Mouse (Mus musculus) liver, embryonic 16.5 days (tissue): ENCODE data around the gene Pkp4. TPM values are rescaled to one million over a fixed set of nuclear protein-coding genes. Genes with fewer than 3 reads are reported as not detected.
A peak's percentile ranks its signal among the peaks of the same experiment; 100 is the strongest.

ENCODE experiments used
- ATAC-seq: fragments of 200-750 bp; cut with Nextera tagmentation; 2 replicates; pipeline ENCODE4 v1.8.0; 2017; ENCODE audit warnings: low read depth, mild to moderate bottlenecking, moderate number of reproducible peaks, moderate library complexity
- H3K27ac ChIP-seq: fragments of 300-500 bp; sonication (generic); 2 replicates; pipeline ENCODE4 v1.5.1; 2014; ENCODE audit warnings: mild to moderate bottlenecking, low read length
- H3K27me3 ChIP-seq: fragments of 300-500 bp; sonication (generic); 2 replicates; pipeline ENCODE4 v1.6.1; 2014; ENCODE audit warnings: low read depth, low read length, mixed read lengths; ENCODE audit not compliant: control insufficient read depth, insufficient read depth
- H3K36me3 ChIP-seq: fragments of 300-500 bp; sonication (generic); 2 replicates; pipeline ENCODE4 v1.6.1; 2014; ENCODE audit warnings: mild to moderate bottlenecking; ENCODE audit not compliant: control insufficient read depth, insufficient read depth
- H3K4me1 ChIP-seq: fragments of 300-500 bp; sonication (generic); 2 replicates; pipeline ENCODE4 v1.6.1; 2014; ENCODE audit warnings: low read depth, low read length, mixed read lengths; ENCODE audit not compliant: control insufficient read depth
- H3K4me2 ChIP-seq: fragments of 300-500 bp; sonication (generic); 2 replicates; pipeline ENCODE4 v1.6.1; 2014; ENCODE audit warnings: low read depth, low read length, mixed read lengths
- H3K4me3 ChIP-seq: fragments of 300-500 bp; sonication (generic); 2 replicates; pipeline ENCODE4 v1.5.1; 2014; ENCODE audit warnings: low read depth, mild to moderate bottlenecking, low read length
- H3K9ac ChIP-seq: fragments of 300-500 bp; sonication (generic); 2 replicates; pipeline ENCODE4 v1.6.1; 2014; ENCODE audit warnings: low read depth, low read length
- H3K9me3 ChIP-seq: fragments of 300-500 bp; sonication (generic); replicated peaks from 2 replicates; pipeline ENCODE4 v1.6.1; 2016; ENCODE audit warnings: low read length; ENCODE audit not compliant: control insufficient read depth
- WGBS: fragments of 180-500 bp; shearing (Covaris S2); extraction: QIAGEN DNeasy Blood & Tissue Kit; methylation state at CpG from one replicate; pipeline ENCODE4 v1.1.7; 2014; ENCODE audit not compliant: insufficient replicate concordance; 5-methylcytosine and 5-hydroxymethylcytosine counted together
- polyA plus RNA-seq: library from polyadenylated mRNA; unstranded; fragments of >200 nt; fragmentation: Nextera tagmentation; extraction: Ambion mirVana; gene quantifications from 2 replicates; pipeline ENCODE4 v1.2.1, GENCODE M21; 2015

The Pkp4 gene
- polyA plus RNA-seq, 1 experiment from 2014 or later = 6.1 TPM

DNA sequence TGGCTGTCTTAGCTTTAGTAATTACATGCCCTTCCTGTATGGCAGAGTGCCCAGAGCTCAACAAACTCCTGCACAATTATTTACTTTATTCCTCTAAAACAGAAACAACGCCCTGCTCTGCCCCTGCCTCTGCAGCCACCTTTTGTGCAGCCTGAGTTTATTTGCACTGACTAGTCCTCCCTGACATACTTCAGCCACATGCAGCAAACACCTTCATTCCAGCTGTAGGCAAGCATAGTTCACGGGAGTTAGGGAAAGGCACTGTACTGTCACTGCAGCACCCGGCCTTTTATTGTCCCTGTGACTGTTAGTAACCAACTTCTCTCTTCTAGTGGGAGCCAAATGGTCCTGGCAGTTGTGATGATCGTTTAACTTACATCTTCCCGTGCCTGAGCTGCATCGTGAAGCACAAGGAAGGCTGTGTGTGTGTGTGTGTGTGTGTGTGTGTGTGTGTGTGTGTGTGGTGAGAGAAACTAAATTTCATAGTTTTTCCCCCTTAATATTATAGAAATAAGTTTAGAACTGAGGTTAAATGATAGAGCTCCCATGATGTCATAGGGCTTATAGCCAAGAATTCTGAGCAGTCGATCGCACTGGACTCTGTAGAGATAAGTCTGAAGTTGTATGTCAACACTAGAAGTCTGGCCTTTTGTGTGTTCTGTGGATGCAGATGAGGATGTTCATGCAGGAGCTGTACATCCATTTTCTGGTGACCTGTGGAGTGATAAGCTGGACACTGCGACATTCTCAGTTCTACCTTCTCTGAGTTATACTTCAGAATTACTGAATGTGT lies 59.5 kb downstream of the Pkp4 start:
- Histone ChIP-seq H3K9me3 (no peaks in the 10 kb centered on the region), H3K27ac (peak overlapping the region; percentile 58), H3K9ac (no peak overlapping the region), H3K4me3 (no peak overlapping the region), H3K4me1 (no peaks in the 10 kb centered on the region), H3K4me2 (no peak overlapping the region), H3K36me3 (no peaks in the 10 kb centered on the region), H3K27me3 (no peaks in the 10 kb centered on the region)
- ATAC-seq = peak; percentile 80
- WGBS = 54% methylated on average over 9 of the region's 9 CpGs

DNA sequence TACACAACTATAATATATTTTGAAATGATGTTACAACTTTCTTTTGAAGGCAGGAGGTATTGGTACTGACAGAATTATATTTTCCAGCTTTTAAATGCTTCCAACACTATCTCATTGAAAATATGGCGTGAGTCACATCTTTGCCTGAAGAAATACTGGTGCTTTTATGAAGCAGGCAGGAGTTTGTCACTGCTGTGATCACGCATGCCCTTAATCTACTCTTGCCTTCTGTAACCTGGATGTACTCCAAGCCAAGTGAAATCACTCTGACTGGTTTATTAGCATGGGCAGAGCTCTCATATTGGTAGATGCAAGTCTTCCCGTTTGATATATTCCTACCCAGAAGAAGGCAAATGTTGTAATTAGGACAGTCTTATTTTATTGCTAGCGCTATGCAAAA lies 65.7 kb downstream of the Pkp4 start:
- Histone ChIP-seq H3K9me3 (no peaks in the 10 kb centered on the region), H3K9ac (no peak overlapping the region), H3K4me2 (no peak overlapping the region), H3K36me3 (no peaks in the 10 kb centered on the region), H3K27ac (no peak overlapping the region), H3K27me3 (no peaks in the 10 kb centered on the region), H3K4me1 (no peaks in the 10 kb centered on the region), H3K4me3 (no peak overlapping the region)
- WGBS = 71% methylated on average over 4 of the region's 4 CpGs
- ATAC-seq = no peak

DNA sequence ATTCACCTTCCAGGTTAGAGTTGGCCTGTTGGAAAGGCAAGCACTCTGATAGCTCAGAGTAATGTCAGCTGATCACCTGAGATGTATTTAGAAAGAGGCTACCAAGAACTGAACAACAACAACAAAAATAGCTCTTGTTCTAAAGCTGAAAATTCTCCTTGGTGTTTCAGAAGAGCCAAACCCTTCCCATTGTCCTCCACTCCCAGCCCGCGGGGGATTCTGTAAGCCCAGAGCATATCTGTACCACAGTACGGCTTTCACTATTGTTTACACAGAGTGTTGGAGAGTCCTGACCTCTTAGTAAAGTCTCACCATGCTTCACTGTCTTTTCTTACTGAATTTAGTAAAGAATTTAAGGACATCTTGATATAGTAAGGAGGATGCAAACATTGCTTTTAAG lies 66.4 kb downstream of the Pkp4 start:
- H3K27me3 ChIP-seq = no peaks in the 10 kb centered on the region
- H3K36me3 ChIP-seq = no peaks in the 10 kb centered on the region
- H3K9me3 ChIP-seq = no peaks in the 10 kb centered on the region
- no peak for ATAC-seq
- H3K4me2 ChIP-seq = no peak overlapping the region
- no peaks in the 10 kb centered on the region for H3K4me1 ChIP-seq
- H3K27ac ChIP-seq = no peak overlapping the region
- 70% methylated on average over 3 of the region's 3 CpGs for WGBS
- H3K9ac ChIP-seq = no peak overlapping the region
- no peak overlapping the region for H3K4me3 ChIP-seq

GRCm38 (mm10) chr2:59227508-59228263 lies 67.0 kb downstream of the Pkp4 start:
- H3K4me2 ChIP-seq = no peak overlapping the region
- H3K27me3 ChIP-seq = no peaks in the 10 kb centered on the region
- no peaks in the 10 kb centered on the region for H3K36me3 ChIP-seq
- no peak overlapping the region for H3K9ac ChIP-seq
- no peak overlapping the region for H3K27ac ChIP-seq
- no peaks in the 10 kb centered on the region for H3K4me1 ChIP-seq
- H3K9me3 ChIP-seq = no peaks in the 10 kb centered on the region
- WGBS = 59% methylated on average over 8 of the region's 8 CpGs
- H3K4me3 ChIP-seq = no peak overlapping the region
- peak; percentile 65 for ATAC-seq

- 77% methylated on average over 11 of the region's 11 CpGs for WGBS
- Histone ChIP-seq H3K4me2 (no peak overlapping the region), H3K27ac (no peak overlapping the region), H3K9me3 (no peaks in the 10 kb centered on the region), H3K36me3 (no peaks in the 10 kb centered on the region), H3K27me3 (no peaks in the 10 kb centered on the region), H3K4me3 (no peak overlapping the region), H3K4me1 (no peaks in the 10 kb centered on the region), H3K9ac (no peak overlapping the region)
- no peak for ATAC-seq
Measured at GRCm38 (mm10) chr2:59229250-59229895, 68.7 kb downstream of the Pkp4 start.

GRCm38 (mm10) chr2:59230656-59231055 lies 70.0 kb downstream of the Pkp4 start:
- H3K36me3 ChIP-seq = no peaks in the 10 kb centered on the region
- no peaks in the 10 kb centered on the region for H3K9me3 ChIP-seq
- peak; percentile 62; the same call in 1 of the 2 replicates for ATAC-seq
- H3K4me3 ChIP-seq = no peak overlapping the region
- H3K27me3 ChIP-seq = no peaks in the 10 kb centered on the region
- H3K4me2 ChIP-seq = no peak overlapping the region
- 66% methylated on average over 9 of the region's 9 CpGs for WGBS
- no peak overlapping the region for H3K27ac ChIP-seq
- H3K4me1 ChIP-seq = no peaks in the 10 kb centered on the region
- no peak overlapping the region for H3K9ac ChIP-seq

- no peak for ATAC-seq
- H3K9me3 ChIP-seq = no peaks in the 10 kb centered on the region
- H3K9ac ChIP-seq = no peak overlapping the region
- H3K36me3 ChIP-seq = no peaks in the 10 kb centered on the region
- H3K4me1 ChIP-seq = no peaks in the 10 kb centered on the region
- no peak overlapping the region for H3K27ac ChIP-seq
- no peak overlapping the region for H3K4me3 ChIP-seq
- H3K4me2 ChIP-seq = no peak overlapping the region
- WGBS = 44% methylated on average over 5 of the region's 5 CpGs
- no peaks in the 10 kb centered on the region for H3K27me3 ChIP-seq
Measured at GRCm38 (mm10) chr2:59231514-59231913, 70.9 kb downstream of the Pkp4 start.

DNA sequence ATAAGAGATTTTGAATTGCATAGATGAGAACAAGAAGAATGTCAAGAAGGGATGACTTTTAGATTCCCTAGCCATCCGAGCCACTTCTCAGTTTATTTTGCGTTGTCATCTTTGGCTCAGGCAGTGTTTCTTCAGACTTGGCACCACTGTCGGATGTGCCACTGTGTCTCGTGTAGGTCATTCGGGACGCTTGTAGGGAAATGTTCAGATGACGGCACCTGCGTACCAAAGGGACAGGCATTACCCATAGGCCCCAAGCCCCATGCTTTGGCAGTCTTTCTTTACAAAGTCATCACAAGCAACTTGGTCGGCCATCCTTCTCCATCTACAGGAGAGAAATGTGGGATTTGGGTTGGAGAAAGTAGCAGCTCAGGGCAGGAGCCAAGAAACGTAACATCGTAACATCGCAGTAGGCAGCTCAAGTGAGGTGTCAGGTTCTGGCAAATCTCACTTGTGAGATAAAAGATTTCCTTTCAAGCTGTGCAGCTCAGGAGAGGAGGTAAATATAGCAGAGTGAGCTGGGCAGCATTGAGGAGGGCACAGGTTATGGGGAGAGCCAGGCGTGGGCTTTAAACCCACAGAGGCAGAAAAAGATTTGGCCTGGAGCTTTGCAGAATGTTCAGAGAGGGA lies 72.8 kb downstream of the Pkp4 start:
- WGBS = 77% methylated on average over 13 of the region's 13 CpGs
- no peaks in the 10 kb centered on the region for H3K4me1 ChIP-seq

More for the DNA sequence above, 72.8 kb downstream of the Pkp4 start:
- no peaks in the 10 kb centered on the region for H3K36me3 ChIP-seq
- H3K4me2 ChIP-seq = no peak overlapping the region
- H3K4me3 ChIP-seq = no peak overlapping the region
- no peaks in the 10 kb centered on the region for H3K27me3 ChIP-seq
- no peak overlapping the region for H3K9ac ChIP-seq
- no peaks in the 10 kb centered on the region for H3K9me3 ChIP-seq
- no peak overlapping the region for H3K27ac ChIP-seq
- ATAC-seq = no peak
